Mouse (Mus musculus): ENCODE results near the gene Exosc5.

Gene Exosc5

GRCm38 (mm10) chr7:25658657-25659472 is at the start of gene Exosc5, which contains the start of gene Bckdha:
Gene Exosc5, plus strand, starts transcription at chr7:25659164.
Gene Bckdha, minus strand, starts transcription at chr7:25658981.
- in situ Hi-C loops (cut with MboI, MseI) = loop anchor here (5.0 kb wide), 1 partner anchor 37 kb away; no protein-coding TSS in a partner anchor

- in situ Hi-C loops (cut with MboI, MseI) = no loop called here
Measured at GRCm38 (mm10) chr7:25610056-25610455, 48.9 kb upstream of the Exosc5 start.

- in situ Hi-C loops (cut with MboI, MseI) = no loop called here
Measured at GRCm38 (mm10) chr7:25611501-25611900, 47.5 kb upstream of the Exosc5 start.

- in situ Hi-C loops (cut with MboI, MseI) = no loop called here
Measured at GRCm38 (mm10) chr7:25614086-25614485, 44.9 kb upstream of the Exosc5 start.

GRCm38 (mm10) chr7:25614831-25615705 is 43.9 kb upstream of the Exosc5 start:
- in situ Hi-C loops (cut with MboI, MseI) = no loop called here

GRCm38 (mm10) chr7:25615706-25616011 is 43.3 kb upstream of the Exosc5 start, which contains the start of gene Erich4:
Gene Erich4, minus strand, starts transcription at chr7:25615892.
- in situ Hi-C loops (cut with MboI, MseI) = no loop called here

- in situ Hi-C loops (cut with MboI, MseI) = no loop called here
Measured at GRCm38 (mm10) chr7:25617376-25618160, 41.4 kb upstream of the Exosc5 start.

GRCm38 (mm10) chr7:25618865-25619721 is 39.9 kb upstream of the Exosc5 start, which contains the start of gene Dmac2:
Gene Dmac2, plus strand, starts transcription at chr7:25619414.
- in situ Hi-C loops (cut with MboI, MseI) = no loop called here

GRCm38 (mm10) chr7:25619722-25619991 is 39.3 kb upstream of the Exosc5 start:
- in situ Hi-C loops (cut with MboI, MseI) = no loop called here

- in situ Hi-C loops (cut with MboI, MseI) = loop anchor here (5.0 kb wide), 2 partner anchors 37 to 82 kb away; partner anchors contain the start of genes Bckdha (in 2 of the 2) and Exosc5 (in 2 of the 2)
Measured at GRCm38 (mm10) chr7:25620101-25620500, 38.9 kb upstream of the Exosc5 start.

- in situ Hi-C loops (cut with MboI, MseI) = loop anchor here (5.0 kb wide), 2 partner anchors 37 to 82 kb away; partner anchors contain the start of genes Bckdha (in 2 of the 2) and Exosc5 (in 2 of the 2)
Measured at GRCm38 (mm10) chr7:25620751-25621150, 38.2 kb upstream of the Exosc5 start.

GRCm38 (mm10) chr7:25623857-25624370 is 35.0 kb upstream of the Exosc5 start:
- in situ Hi-C loops (cut with MboI, MseI) = loop anchor here (5.0 kb wide), 2 partner anchors 33 to 78 kb away; partner anchors contain the start of genes Bckdha (in 2 of the 2) and Exosc5 (in 2 of the 2)

- in situ Hi-C loops (cut with MboI, MseI) = loop anchor here (5.0 kb wide), 2 partner anchors 32 to 77 kb away; partner anchors contain the start of genes Bckdha (in 2 of the 2) and Exosc5 (in 2 of the 2)
Measured at GRCm38 (mm10) chr7:25624851-25625250, 34.1 kb upstream of the Exosc5 start.

GRCm38 (mm10) chr7:25625594-25626250 is 33.2 kb upstream of the Exosc5 start:
- in situ Hi-C loops (cut with MboI, MseI) = no loop called here

GRCm38 (mm10) chr7:25626509-25627430 is 32.2 kb upstream of the Exosc5 start, which contains the start of gene B3gnt8:
Gene B3gnt8, plus strand, starts transcription at chr7:25626654.
- in situ Hi-C loops (cut with MboI, MseI) = no loop called here

GRCm38 (mm10) chr7:25627431-25628322 is 31.3 kb upstream of the Exosc5 start:
- in situ Hi-C loops (cut with MboI, MseI) = no loop called here

GRCm38 (mm10) chr7:25628323-25628620 is 30.7 kb upstream of the Exosc5 start:
- in situ Hi-C loops (cut with MboI, MseI) = no loop called here

All from T-helper 17 cell (primary cell).